Mouse (Mus musculus) liver, adult 2 months (tissue): Measurements from ENCODE around the gene Pdzd2. TPM values are rescaled to one million over a fixed set of nuclear protein-coding genes. Genes with fewer than 3 reads are reported as not detected.

Experiments used
- DNase-seq: peaks from one replicate; pipeline ENCODE4 v3.0.0-alpha.2; 2011; ENCODE audit warnings: low read depth, low spot score; ENCODE audit errors: extremely low read depth
- H3K27ac ChIP-seq: fragments of 200-500 bp; replicated peaks from 2 replicates; pipeline ENCODE4 v1.5.1; 2012; ENCODE audit warnings: low read depth, mild to moderate bottlenecking, control low read depth, inconsistent platforms, low read length; ENCODE audit not compliant: insufficient read depth
- H3K27me3 ChIP-seq: fragments of 200-500 bp; 2 replicates; pipeline ENCODE4 v1.6.1; 2012; ENCODE audit warnings: mild to moderate bottlenecking, moderate library complexity, low read length, inconsistent platforms; ENCODE audit not compliant: control insufficient read depth, insufficient read depth
- H3K36me3 ChIP-seq: fragments of 200-500 bp; 2 replicates; pipeline ENCODE4 v1.6.1; 2012; ENCODE audit warnings: low read length, inconsistent platforms; ENCODE audit not compliant: control insufficient read depth, insufficient read depth
- H3K4me1 ChIP-seq: fragments of 200-500 bp; 2 replicates; pipeline ENCODE4 v1.6.1; 2011; ENCODE audit warnings: low read length; ENCODE audit not compliant: control insufficient read depth, insufficient read depth
- H3K4me3 ChIP-seq: fragments of 200-500 bp; 2 replicates; pipeline ENCODE4 v1.5.1; 2011; ENCODE audit warnings: low read depth, mild to moderate bottlenecking, control low read depth, low read length, moderate library complexity; ENCODE audit not compliant: insufficient read depth
- H3K79me2 ChIP-seq: fragments of 200-500 bp; 2 replicates; pipeline ENCODE4 v1.6.1; 2012; ENCODE audit warnings: inconsistent platforms, mild to moderate bottlenecking, low read length, moderate library complexity; ENCODE audit not compliant: control insufficient read depth, insufficient read depth
- H3K9ac ChIP-seq: fragments of 200-500 bp; 2 replicates; pipeline ENCODE4 v1.6.1; 2012; ENCODE audit warnings: low read depth, mild to moderate bottlenecking, control low read depth, inconsistent platforms, low read length
- CTCF ChIP-seq: fragments of 200-500 bp; IDR thresholded peaks from 2 replicates; pipeline ENCODE4 v1.5.1; 2011; ENCODE audit warnings: low read depth, low read length, control low read depth
- POLR2A ChIP-seq: fragments of 200-500 bp; IDR thresholded peaks from 2 replicates; pipeline ENCODE4 v1.6.1; 2011; ENCODE audit warnings: low read length, control low read depth; ENCODE audit not compliant: insufficient read depth; ENCODE audit errors: extremely low read depth
- WGBS: fragments of 180-500 bp; shearing (Covaris S2); methylation state at CpG from one replicate; pipeline ENCODE4 v1.1.7; 2018; 5-methylcytosine and 5-hydroxymethylcytosine counted together
- polyA plus RNA-seq: library from polyadenylated mRNA; depleted of rRNA; stranded (reverse); fragments of >200 nt; gene quantifications from 2 replicates; pipeline ENCODE4 v1.2.3, GENCODE M21; 2012
- total RNA-seq: library from RNA; depleted of rRNA; stranded (reverse); fragments of >200 nt; gene quantifications from 2 replicates; pipeline ENCODE4 v1.2.3, GENCODE M21; 2014

The Pdzd2 gene
- total and polyA plus RNA-seq, 2 experiments = 0.11 to 0.74 TPM

DNA sequence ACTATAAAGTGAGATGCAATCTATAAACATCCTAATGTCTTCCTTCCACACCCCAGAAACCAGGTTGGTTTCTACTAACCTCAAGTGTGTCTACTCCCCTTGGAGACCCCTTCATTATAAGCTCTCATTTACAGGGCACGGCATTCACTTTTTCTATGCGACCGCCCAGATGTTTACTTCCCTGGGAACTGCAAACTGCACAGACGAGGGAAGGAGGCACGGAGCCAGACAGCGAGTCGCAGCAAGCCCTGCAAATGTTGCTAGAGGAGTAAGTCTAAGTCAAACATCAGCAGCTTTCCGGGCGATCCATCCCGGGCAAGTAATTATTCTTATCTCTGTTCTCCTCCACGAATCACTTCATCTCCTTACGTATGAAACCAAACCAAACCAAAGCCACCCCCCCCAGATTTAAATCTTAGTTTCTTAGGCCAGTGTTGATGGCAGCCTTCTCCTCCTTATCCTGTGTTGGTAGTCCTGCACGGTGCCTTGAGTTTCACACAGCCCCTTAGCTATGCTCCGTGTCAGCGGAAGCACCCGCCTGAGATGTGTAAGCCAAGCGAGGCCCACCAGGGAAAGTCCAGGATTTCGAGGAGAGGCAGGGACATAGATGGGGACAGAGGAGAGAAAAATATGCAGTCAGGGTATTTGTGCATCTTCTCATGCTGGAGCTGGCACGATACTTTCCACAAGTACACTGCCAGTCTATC, 305.7 kb downstream of the Pdzd2 start:
- no peak overlapping the region for H3K9ac ChIP-seq
- no peak for DNase-seq
- no peak for TF ChIP-seq CTCF
- no peak for TF ChIP-seq POLR2A
- H3K27ac ChIP-seq = no peak overlapping the region
- H3K27me3 ChIP-seq = no peaks in the 10 kb centered on the region
- H3K4me1 ChIP-seq = no peaks in the 10 kb centered on the region; the same call in 1 of the 2 replicates
- 30% methylated on average over 19 of the region's 19 CpGs for WGBS
- H3K4me3 ChIP-seq = no peak overlapping the region
- H3K36me3 ChIP-seq = no peaks in the 10 kb centered on the region
- no peaks in the 10 kb centered on the region for H3K79me2 ChIP-seq

- H3K4me1 ChIP-seq = no peaks in the 10 kb centered on the region; the same call in 1 of the 2 replicates
- no peak overlapping the region for H3K4me3 ChIP-seq
- no peaks in the 10 kb centered on the region for H3K79me2 ChIP-seq
- no peak overlapping the region for H3K27ac ChIP-seq
- H3K27me3 ChIP-seq = no peaks in the 10 kb centered on the region
- TF ChIP-seq CTCF (no peak), POLR2A (no peak)
- no peak overlapping the region for H3K9ac ChIP-seq
- no peak for DNase-seq
- no peaks in the 10 kb centered on the region for H3K36me3 ChIP-seq
Observed at GRCm38 (mm10) chr15:12432879-12433278, 306.8 kb downstream of the Pdzd2 start.

GRCm38 (mm10) chr15:12432320-12432719, 307.4 kb downstream of the Pdzd2 start:
- H3K36me3 ChIP-seq = no peaks in the 10 kb centered on the region
- H3K4me3 ChIP-seq = no peak overlapping the region
- no peak overlapping the region for H3K27ac ChIP-seq
- H3K9ac ChIP-seq = no peak overlapping the region
- H3K4me1 ChIP-seq = no peaks in the 10 kb centered on the region; the same call in 1 of the 2 replicates
- no peaks in the 10 kb centered on the region for H3K79me2 ChIP-seq
- H3K27me3 ChIP-seq = no peaks in the 10 kb centered on the region
- DNase-seq = no peak
- TF ChIP-seq POLR2A (no peak), CTCF (no peak)
- WGBS = 81% methylated on average over 1 of the region's 1 CpGs

DNA sequence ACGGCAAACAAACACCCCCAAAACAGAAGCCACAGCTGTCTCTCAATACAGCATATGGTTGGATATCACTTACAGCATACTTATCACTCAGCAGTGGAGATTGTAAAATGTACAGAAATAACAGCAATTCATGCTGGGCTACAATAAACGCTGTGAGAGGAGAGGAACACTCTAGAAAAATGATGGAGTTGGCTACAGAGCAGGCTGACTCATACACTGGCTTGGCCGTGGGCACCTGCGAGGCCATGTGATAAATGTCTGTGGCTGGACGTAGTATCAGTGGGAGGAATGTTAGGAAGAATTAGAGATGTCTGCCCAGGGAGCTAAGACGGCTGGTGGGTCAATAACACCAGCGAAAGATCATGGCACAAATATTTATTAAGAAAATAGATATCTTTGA, 308.0 kb downstream of the Pdzd2 start:
- no peaks in the 10 kb centered on the region for H3K79me2 ChIP-seq
- H3K27ac ChIP-seq = no peak overlapping the region
- TF ChIP-seq CTCF = no peak
- no peak for TF ChIP-seq POLR2A
- no peaks in the 10 kb centered on the region; the same call in 1 of the 2 replicates for H3K4me1 ChIP-seq
- H3K9ac ChIP-seq = no peak overlapping the region
- 60% methylated on average over 7 of the region's 7 CpGs for WGBS
- H3K27me3 ChIP-seq = no peaks in the 10 kb centered on the region
- DNase-seq = no peak
- H3K36me3 ChIP-seq = no peaks in the 10 kb centered on the region
- H3K4me3 ChIP-seq = no peak overlapping the region

DNA sequence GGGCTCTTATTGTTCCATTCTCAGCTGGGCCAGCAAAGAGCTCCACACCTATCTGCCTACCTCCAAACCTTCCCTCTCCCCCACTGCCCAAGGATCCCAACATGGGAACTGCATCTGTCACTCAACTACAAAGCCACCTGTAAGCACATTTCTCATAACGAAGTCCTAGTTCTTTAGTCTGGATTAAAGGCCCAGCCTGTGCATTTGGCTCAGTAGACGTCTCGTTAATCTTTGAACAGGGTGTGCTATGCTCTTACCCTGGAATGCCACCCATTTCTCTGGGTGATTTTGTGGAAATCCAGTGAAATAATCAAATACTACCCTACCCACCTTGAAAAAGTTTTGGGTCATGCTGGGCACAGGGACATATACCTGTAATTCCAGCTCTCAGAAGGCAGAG, 308.5 kb downstream of the Pdzd2 start:
- 87% methylated on average over 3 of the region's 3 CpGs for WGBS

GRCm38 (mm10) chr15:12430670-12431069, 309.1 kb downstream of the Pdzd2 start:
- H3K4me3 ChIP-seq = no peak overlapping the region
- no peak for DNase-seq
- TF ChIP-seq POLR2A = no peak
- no peak for TF ChIP-seq CTCF

More for the DNA sequence above, 308.5 kb downstream of the Pdzd2 start:
- TF ChIP-seq POLR2A (no peak), CTCF (no peak)
- DNase-seq = no peak
- Histone ChIP-seq H3K27me3 (no peaks in the 10 kb centered on the region), H3K4me3 (no peak overlapping the region), H3K4me1 (no peaks in the 10 kb centered on the region; the same call in 1 of the 2 replicates), H3K79me2 (no peaks in the 10 kb centered on the region), H3K27ac (no peak overlapping the region), H3K9ac (no peak overlapping the region), H3K36me3 (no peaks in the 10 kb centered on the region)

More at GRCm38 (mm10) chr15:12430670-12431069, 309.1 kb downstream of the Pdzd2 start:
- Histone ChIP-seq H3K27ac (no peak overlapping the region), H3K27me3 (no peaks in the 10 kb centered on the region), H3K4me1 (no peaks in the 10 kb centered on the region; the same call in 1 of the 2 replicates), H3K9ac (no peak overlapping the region), H3K79me2 (no peaks in the 10 kb centered on the region), H3K36me3 (no peaks in the 10 kb centered on the region)
- 68% methylated on average over 4 of the region's 4 CpGs for WGBS
